Mouse (Mus musculus) liver, embryonic 11.5 days (tissue): ENCODE measurements around the gene Elmo2. TPM values are rescaled to one million over a fixed set of nuclear protein-coding genes. Genes with fewer than 3 reads are reported as not detected.

Source experiments
- ATAC-seq: fragments of 200-750 bp; cut with Nextera tagmentation; replicated peaks from 2 replicates; pipeline ENCODE4 v1.8.0; 2017; ENCODE audit warnings: moderate number of reproducible peaks, mild to moderate bottlenecking, moderate TSS enrichment, moderate library complexity; ENCODE audit not compliant: low FRiP score
- DNase-seq: peaks from one replicate; pipeline ENCODE4 v3.0.0-alpha.2; 2017; ENCODE audit warnings: low spot score
- H3K27ac ChIP-seq: fragments of 300-500 bp; sonication (generic); 2 replicates; pipeline ENCODE4 v1.5.1; 2014; ENCODE audit warnings: mild to moderate bottlenecking, low read depth, low read length, control low read depth
- H3K27me3 ChIP-seq: fragments of 300-500 bp; sonication (generic); replicated peaks from 2 replicates; pipeline ENCODE4 v1.6.1; 2014; ENCODE audit warnings: low read length, mixed read lengths; ENCODE audit not compliant: control insufficient read depth, insufficient read depth
- H3K36me3 ChIP-seq: fragments of 300-500 bp; sonication (generic); 2 replicates; pipeline ENCODE4 v1.6.1; 2014; ENCODE audit warnings: mild to moderate bottlenecking, low read length, moderate library complexity, mixed read lengths; ENCODE audit not compliant: control insufficient read depth, insufficient read depth
- H3K4me1 ChIP-seq: fragments of 300-500 bp; sonication (generic); replicated peaks from 2 replicates; pipeline ENCODE4 v1.6.1; 2014; ENCODE audit warnings: low read length, mixed read lengths; ENCODE audit not compliant: control insufficient read depth, insufficient read depth
- H3K4me2 ChIP-seq: fragments of 300-500 bp; sonication (generic); 2 replicates; pipeline ENCODE4 v1.6.1; 2014; ENCODE audit warnings: mild to moderate bottlenecking, control low read depth, moderate library complexity
- H3K4me3 ChIP-seq: fragments of 300-500 bp; sonication (generic); 2 replicates; pipeline ENCODE4 v1.5.1; 2014; ENCODE audit warnings: low read depth, low read length, control low read depth
- H3K9ac ChIP-seq: fragments of 300-500 bp; sonication (generic); 2 replicates; pipeline ENCODE4 v1.6.1; 2014; ENCODE audit warnings: low read depth, low read length, control low read depth
- H3K9me3 ChIP-seq: fragments of 300-500 bp; sonication (generic); 2 replicates; pipeline ENCODE4 v1.6.1; 2016; ENCODE audit warnings: low read length, inconsistent platforms, mixed read lengths; ENCODE audit not compliant: control insufficient read depth
- WGBS: fragments of 180-500 bp; shearing (Covaris S2); extraction: QIAGEN DNeasy Blood & Tissue Kit; methylation state at CpG from one replicate; pipeline ENCODE4 v1.1.7; 2014; 5-methylcytosine and 5-hydroxymethylcytosine counted together
- polyA plus RNA-seq: library from polyadenylated mRNA; unstranded; fragments of >200 nt; fragmentation: Nextera tagmentation; extraction: Ambion mirVana; gene quantifications from 2 replicates; pipeline ENCODE4 v1.2.1, GENCODE M21; 2014

Elmo2 gene
- polyA plus RNA-seq, 1 experiment from 2014 or later, result 36.4 TPM

DNA sequence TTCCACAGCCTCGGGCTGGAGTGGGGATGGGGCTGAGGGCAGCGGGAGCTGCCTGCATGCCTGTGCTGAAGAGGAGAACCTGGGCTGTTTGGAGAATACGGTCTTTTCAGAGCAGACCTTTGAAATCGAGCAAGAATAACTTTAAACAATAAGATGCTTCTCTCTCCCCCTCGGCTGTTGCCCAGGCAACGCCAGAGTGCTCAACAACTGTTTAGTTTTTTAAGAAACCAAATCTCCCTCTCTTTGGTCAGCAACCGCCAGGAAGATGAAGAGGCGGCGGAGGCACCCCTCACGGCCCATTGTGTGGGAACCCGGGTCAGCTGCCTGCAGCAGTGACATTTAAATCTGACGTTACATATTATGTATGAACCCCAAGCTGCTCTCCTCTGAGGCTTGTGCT, 59.5 kb downstream of the Elmo2 start:
- Histone ChIP-seq H3K9me3 (no peaks in the 10 kb centered on the region), H3K9ac (no peak overlapping the region), H3K27me3 (peaks cover 19% of the 10 kb centered on the region), H3K36me3 (no peaks in the 10 kb centered on the region), H3K4me2 (no peak overlapping the region), H3K27ac (no peak overlapping the region), H3K4me1 (no peaks in the 10 kb centered on the region), H3K4me3 (no peak overlapping the region)
- WGBS, result 34% methylated on average over 12 of the region's 12 CpGs
- DNase-seq (no peak), ATAC-seq (no peak)

DNA sequence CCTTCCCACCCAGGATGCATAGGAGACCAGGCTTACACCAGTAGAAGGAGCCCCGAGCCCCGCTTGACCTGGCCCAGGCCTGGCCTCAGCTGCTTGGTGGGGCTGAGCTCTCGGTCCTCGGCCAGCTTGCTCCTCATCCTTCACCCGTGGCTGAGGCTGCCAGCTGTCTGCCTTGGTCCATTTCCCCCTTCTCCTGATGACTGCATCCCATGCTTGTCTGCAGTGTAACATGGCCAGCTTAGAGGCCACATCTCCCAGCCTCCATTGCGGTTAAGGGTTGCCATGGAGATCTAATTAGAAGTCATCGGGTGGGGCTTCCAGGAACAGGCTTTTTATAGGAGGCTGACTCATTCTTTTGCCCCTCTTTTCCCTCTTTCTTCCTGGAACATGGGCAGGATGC, 62.4 kb downstream of the Elmo2 start:
- Histone ChIP-seq H3K4me2 (no peak overlapping the region), H3K36me3 (no peaks in the 10 kb centered on the region), H3K9me3 (no peaks in the 10 kb centered on the region), H3K9ac (no peak overlapping the region), H3K27me3 (peaks cover 24% of the 10 kb centered on the region), H3K4me1 (no peaks in the 10 kb centered on the region), H3K27ac (no peak overlapping the region), H3K4me3 (no peak overlapping the region)
- WGBS, result 71% methylated on average over 7 of the region's 7 CpGs
- ATAC-seq (no peak), DNase-seq (no peak)

DNA sequence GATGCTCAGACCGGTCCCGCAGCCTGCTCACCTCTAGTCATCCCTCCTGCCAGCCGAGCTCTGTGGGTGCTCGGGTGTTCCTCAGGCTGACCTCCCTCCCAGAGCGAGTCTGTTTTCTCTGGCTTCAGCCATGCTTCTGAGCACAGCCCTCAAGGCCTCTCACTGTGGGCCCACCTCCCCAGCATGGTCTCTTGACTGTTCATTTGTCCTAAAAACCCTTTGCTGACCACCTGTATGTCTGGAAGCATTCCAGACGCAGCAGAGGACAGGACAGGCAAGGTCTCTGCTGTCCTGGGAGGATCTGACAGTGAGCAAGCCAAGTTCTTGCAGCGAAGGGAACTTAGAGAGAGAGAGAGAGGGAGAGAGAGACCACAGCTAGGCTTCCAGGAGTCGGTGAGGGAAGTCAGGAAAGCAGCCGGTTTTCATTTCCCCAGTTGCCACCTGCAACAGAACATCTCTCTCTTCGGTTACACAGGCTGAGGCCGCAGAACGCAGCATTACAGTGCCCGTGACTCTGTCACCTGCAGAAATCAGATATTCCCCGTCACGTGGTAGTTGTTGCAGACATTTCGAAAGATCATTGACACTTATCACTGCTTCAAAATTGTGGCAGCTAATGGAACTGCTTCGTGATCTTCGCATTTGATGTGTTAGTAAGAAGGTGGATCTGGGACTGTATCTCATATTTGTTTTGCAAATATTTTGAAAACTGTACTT, 63.8 kb downstream of the Elmo2 start:
- no peaks in the 10 kb centered on the region for H3K4me1 ChIP-seq
- no peak overlapping the region for H3K4me3 ChIP-seq
- no peak for DNase-seq
- peaks cover 25% of the 10 kb centered on the region for H3K27me3 ChIP-seq
- no peak overlapping the region for H3K4me2 ChIP-seq
- no peak overlapping the region for H3K9ac ChIP-seq
- no peak overlapping the region for H3K27ac ChIP-seq
- 56% methylated on average over 18 of the region's 18 CpGs for WGBS
- H3K9me3 ChIP-seq, result no peaks in the 10 kb centered on the region
- H3K36me3 ChIP-seq, result no peaks in the 10 kb centered on the region
- ATAC-seq, result no peak

DNA sequence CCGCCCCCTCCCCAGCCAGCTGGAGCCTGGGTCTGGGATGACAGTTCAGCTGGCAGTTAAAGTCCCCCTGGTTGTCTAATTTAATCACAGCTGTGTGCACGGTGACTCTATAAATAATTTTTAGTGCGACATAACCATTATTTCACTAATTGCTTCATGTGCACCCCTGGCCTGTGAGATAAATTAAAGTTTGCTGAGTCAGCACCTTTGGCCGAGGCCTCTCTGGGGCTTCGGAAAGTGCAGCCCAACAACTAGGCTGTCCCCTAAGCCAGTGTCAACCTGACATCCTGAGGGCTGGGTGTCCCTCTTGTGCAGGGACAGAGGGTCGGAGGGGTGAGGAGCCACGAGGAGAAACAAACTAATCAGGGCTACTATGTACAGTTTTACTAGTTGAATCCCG, 66.4 kb downstream of the Elmo2 start:
- no peaks in the 10 kb centered on the region for H3K9me3 ChIP-seq
- DNase-seq (no peak), ATAC-seq (no peak)
- H3K27ac ChIP-seq, result no peak overlapping the region
- H3K4me1 ChIP-seq, result no peaks in the 10 kb centered on the region
- no peak overlapping the region for H3K4me2 ChIP-seq
- no peak overlapping the region for H3K4me3 ChIP-seq
- 73% methylated on average over 8 of the region's 8 CpGs for WGBS
- no peaks in the 10 kb centered on the region for H3K36me3 ChIP-seq
- H3K27me3 ChIP-seq, result peaks cover 33% of the 10 kb centered on the region
- no peak overlapping the region for H3K9ac ChIP-seq

DNA sequence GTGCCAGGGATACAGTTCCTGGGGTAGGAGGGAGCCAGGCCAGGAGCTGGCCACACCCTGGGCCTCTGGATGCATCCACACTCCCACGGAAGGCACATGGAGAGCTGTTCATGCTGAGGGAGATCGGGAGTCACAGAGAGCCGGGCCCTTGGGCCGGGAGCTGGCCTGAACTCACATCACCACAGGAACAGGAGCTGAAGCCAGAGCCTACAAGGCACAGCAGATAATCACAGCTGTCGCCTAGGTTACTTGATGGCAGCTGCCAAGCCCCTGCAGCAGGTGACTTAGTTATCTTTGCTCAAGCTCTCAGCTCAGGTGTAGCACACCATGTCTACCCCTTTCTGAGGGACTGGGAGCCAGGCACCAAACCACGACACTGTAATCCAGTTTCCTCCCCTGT, 68.0 kb downstream of the Elmo2 start:
- no peak overlapping the region for H3K27ac ChIP-seq
- no peaks in the 10 kb centered on the region for H3K9me3 ChIP-seq
- H3K4me3 ChIP-seq, result no peak overlapping the region
- no peak overlapping the region for H3K9ac ChIP-seq
- DNase-seq, result no peak
- H3K4me1 ChIP-seq, result no peaks in the 10 kb centered on the region
- 71% methylated on average over 6 of the region's 6 CpGs for WGBS
- peaks cover 43% of the 10 kb centered on the region for H3K27me3 ChIP-seq
- H3K36me3 ChIP-seq, result no peaks in the 10 kb centered on the region
- no peak for ATAC-seq
- no peak overlapping the region for H3K4me2 ChIP-seq

DNA sequence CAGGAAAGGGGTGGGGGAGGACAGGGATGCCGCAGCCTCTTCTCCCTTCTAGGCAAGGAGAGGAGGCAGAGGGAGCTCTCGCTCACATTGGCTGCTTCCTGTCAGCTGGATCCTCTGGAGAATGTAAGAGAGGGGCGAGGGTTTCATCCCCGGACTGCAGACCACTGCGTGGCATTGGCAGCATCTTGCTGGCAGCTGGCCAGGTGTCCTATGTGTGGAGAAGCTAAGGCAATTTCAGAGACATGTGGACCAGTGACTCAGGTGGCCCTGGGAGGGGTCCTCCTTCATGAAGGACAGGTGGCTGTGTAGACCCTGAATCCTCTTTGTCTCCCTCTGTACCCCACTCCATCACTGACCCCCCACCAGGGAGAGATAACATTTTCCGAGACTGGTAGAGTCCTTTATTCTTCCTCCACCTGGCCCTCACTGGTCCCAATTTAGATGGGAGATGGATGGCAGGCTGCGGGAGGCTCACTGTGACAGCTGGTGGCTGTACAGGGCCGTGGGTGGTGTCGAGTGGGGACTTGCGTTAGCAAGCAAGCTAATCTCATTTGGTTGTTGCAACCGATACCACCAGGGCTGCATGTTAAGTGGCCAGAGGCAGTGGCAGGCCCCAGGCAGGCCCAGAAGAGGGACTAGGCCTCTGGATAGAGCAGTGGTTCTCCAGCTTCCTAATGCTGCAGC, 69.0 kb downstream of the Elmo2 start:
- no peaks in the 10 kb centered on the region for H3K36me3 ChIP-seq
- no peak overlapping the region for H3K9ac ChIP-seq
- H3K4me3 ChIP-seq, result no peak overlapping the region
- peaks cover 52% of the 10 kb centered on the region for H3K27me3 ChIP-seq
- no peaks in the 10 kb centered on the region for H3K4me1 ChIP-seq
- WGBS, result 47% methylated on average over 11 of the region's 11 CpGs
- ATAC-seq (no peak), DNase-seq (no peak)
- no peaks in the 10 kb centered on the region for H3K9me3 ChIP-seq
- no peak overlapping the region for H3K27ac ChIP-seq
- no peak overlapping the region for H3K4me2 ChIP-seq

DNA sequence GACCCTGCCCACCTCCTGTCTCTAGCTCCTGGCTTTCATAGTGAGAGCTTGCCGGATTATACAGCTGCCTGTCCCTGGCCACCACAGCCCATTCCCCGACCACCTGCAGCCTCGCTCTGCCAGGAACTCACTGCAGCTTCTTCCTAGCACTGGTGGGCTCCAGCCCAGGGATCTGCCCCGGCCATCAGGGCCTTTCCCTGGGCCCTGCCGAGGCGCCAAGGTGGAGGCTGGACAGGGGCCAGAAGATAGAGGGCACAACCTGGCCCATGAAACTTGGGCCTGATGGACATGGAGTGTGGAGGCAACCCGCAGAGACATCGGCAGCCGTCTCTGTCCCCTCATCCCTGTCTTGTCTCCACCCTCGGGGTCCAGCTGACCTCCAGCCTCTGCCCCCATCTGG, 70.1 kb downstream of the Elmo2 start:
- no peak overlapping the region for H3K4me3 ChIP-seq
- peaks cover 54% of the 10 kb centered on the region for H3K27me3 ChIP-seq
- ATAC-seq, result no peak
- no peak overlapping the region for H3K9ac ChIP-seq
- H3K4me2 ChIP-seq, result no peak overlapping the region
- H3K9me3 ChIP-seq, result no peaks in the 10 kb centered on the region
- H3K36me3 ChIP-seq, result no peaks in the 10 kb centered on the region
- 66% methylated on average over 10 of the region's 10 CpGs for WGBS
- DNase-seq, result no peak
- H3K4me1 ChIP-seq, result no peaks in the 10 kb centered on the region
- no peak overlapping the region for H3K27ac ChIP-seq

DNA sequence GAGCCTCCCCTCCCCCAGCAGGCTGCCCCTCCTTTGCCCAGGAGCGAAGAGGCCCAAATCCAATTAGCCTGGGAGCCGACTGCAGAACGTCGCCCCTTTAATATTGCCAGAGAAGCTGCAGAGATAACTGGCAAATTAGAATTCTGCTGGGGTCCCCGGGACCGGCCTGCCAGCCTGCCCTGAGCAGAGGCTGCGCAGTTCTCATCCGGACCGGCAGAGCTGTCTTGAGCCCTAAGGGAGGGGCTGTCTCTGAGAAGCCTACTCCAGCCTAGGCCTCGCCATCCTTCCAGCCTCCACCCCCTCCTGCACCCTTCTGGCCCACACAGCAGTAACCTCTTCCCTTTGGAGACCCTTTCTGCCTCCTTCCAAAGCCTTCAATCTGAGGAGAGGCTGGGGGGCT, 72.4 kb downstream of the Elmo2 start:
- H3K4me2 ChIP-seq, result no peak overlapping the region
- H3K27me3 ChIP-seq, result peaks cover 50% of the 10 kb centered on the region
- no peak overlapping the region for H3K9ac ChIP-seq
- H3K36me3 ChIP-seq, result no peaks in the 10 kb centered on the region
- DNase-seq (no peak), ATAC-seq (no peak)
- no peak overlapping the region for H3K4me3 ChIP-seq
- 14% methylated on average over 10 of the region's 10 CpGs for WGBS
- no peaks in the 10 kb centered on the region for H3K4me1 ChIP-seq
- H3K9me3 ChIP-seq, result no peaks in the 10 kb centered on the region
- H3K27ac ChIP-seq, result no peak overlapping the region

DNA sequence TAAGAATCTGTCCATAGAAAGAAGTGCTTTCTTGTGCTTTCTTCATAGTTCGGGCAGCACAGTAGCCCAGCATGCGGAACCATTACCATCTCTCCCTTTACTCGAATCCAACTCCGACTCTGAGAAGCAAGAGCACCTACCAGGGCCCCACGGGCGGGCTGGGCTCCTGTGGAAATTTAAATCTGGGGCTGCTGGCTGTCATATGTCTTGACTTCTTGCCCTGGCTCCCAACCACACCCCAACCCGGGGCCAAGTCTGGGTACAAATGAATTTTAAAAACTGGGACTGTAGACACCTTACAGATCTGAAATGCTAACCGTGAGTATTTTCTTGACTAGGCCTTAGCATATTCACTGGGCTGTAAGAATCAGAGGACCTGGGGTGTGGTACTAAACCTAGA, 73.0 kb downstream of the Elmo2 start:
- Histone ChIP-seq H3K9me3 (no peaks in the 10 kb centered on the region), H3K4me3 (no peak overlapping the region), H3K36me3 (no peaks in the 10 kb centered on the region), H3K27ac (no peak overlapping the region), H3K9ac (no peak overlapping the region), H3K4me1 (no peaks in the 10 kb centered on the region), H3K27me3 (peaks cover 48% of the 10 kb centered on the region), H3K4me2 (no peak overlapping the region)
- DNase-seq (no peak), ATAC-seq (no peak)
- 65% methylated on average over 8 of the region's 8 CpGs for WGBS
